9 mouse cellular contexts compared by ENCODE assay signal in the genomic region with DNA sequence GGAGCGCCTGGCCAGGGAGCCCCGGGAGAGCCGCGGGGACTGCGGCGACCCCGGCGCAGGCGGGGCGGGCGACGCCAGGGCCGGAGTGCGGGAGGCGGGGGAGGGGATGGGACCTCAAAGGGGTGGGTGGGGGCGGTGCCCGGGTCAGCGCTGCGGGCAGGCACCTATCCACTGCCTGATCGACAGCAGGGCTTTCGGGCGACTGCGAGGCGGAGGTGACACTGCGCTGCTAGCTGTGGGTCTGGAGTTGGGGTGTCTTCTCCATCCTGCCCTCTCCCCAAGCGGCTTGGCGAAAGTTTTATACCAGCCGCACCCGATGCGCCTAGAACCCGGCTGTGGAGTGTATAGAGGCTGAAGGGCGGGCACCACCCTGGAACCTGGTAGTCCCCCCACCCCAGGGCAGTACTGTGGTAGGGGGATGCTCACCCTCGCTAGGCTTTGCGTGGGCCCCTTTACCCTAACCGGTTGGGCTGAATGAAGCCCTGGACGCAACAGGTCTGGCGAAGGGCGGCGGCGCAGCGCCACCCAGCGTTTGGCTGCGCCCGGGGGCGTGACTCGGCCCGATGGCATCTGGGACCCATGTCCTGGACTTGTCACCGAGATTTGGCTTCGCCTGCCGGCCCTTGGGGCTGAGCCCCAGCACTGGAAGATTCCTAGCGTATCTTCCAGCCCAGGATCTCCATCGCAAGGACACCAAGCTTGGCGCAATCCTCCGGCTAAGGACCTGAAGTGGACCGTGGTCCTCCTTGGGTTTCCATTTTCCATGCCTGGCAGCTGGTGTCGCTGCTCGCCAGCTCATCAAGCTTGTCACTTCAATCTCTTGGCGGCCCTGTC. TPM values are rescaled to one million over a fixed set of nuclear protein-coding genes. Genes with fewer than 3 reads are reported as not detected.
DNase-seq lines count a peak whose midpoint lies in the region; ATAC-seq lines count a peak whose summit lies in the region.
"Had no signal": no experiment of that assay in that cellular context is flagged by ENCODE, and none has a peak within 500 bp of the region (broad histone marks: within the 10 kb centered on the region; RNA-seq: fewer than 3 reads in every experiment).

A gene (minus strand): TSS at position 89 of the 834 bp plus-strand sequence.

- no peaks in the 10 kb centered on the region for H3K36me3 ChIP-seq in limb, embryonic 13.5 days
- no peaks in the 10 kb centered on the region for H3K36me3 ChIP-seq in midbrain, embryonic 14.5 days (ENCODE audit: control insufficient read depth, insufficient read depth, low read length)
- no peaks in the 10 kb centered on the region for H3K36me3 ChIP-seq in stomach, embryonic 16.5 days (ENCODE audit: control insufficient read depth, insufficient read depth, low read length)
- H3K36me3 ChIP-seq: G1E had no signal

- H3K27ac ChIP-seq in limb, embryonic 13.5 days = no peak within 1 kb of the TSS
- no peak within 1 kb of the TSS for H3K27ac ChIP-seq in midbrain, embryonic 14.5 days (replicated peaks; ENCODE audit: low read depth, low read length)
- no peak within 1 kb of the TSS for H3K27ac ChIP-seq in stomach, embryonic 16.5 days (ENCODE audit: low read length)

- peaks cover 25% of the 10 kb centered on the region for H3K4me1 ChIP-seq in limb, embryonic 13.5 days
- H3K4me1 ChIP-seq in midbrain, embryonic 14.5 days (ENCODE audit: control insufficient read depth, insufficient read depth, low read length) = peaks cover 15% of the 10 kb centered on the region
- peaks cover 13% of the 10 kb centered on the region; the same call in 1 of the 2 replicates for H3K4me1 ChIP-seq in stomach, embryonic 16.5 days (ENCODE audit: control insufficient read depth, insufficient read depth, low read length)

- peaks cover 49% of the 10 kb centered on the region for H3K27me3 ChIP-seq in limb, embryonic 13.5 days
- H3K27me3 ChIP-seq in midbrain, embryonic 14.5 days (ENCODE audit: control insufficient read depth, insufficient read depth, low read length) = no peaks in the 10 kb centered on the region
- H3K27me3 ChIP-seq in stomach, embryonic 16.5 days (ENCODE audit: control insufficient read depth, insufficient read depth, low read length) = 0 out of 2 replicates have a peak, but pooled peaks cover 3% of the 10 kb centered on the region

- H3K9me3 ChIP-seq in limb, embryonic 13.5 days = no peaks in the 10 kb centered on the region
- no peaks in the 10 kb centered on the region for H3K9me3 ChIP-seq in midbrain, embryonic 14.5 days (ENCODE audit: control insufficient read depth, low read length)
- no peaks in the 10 kb centered on the region for H3K9me3 ChIP-seq in stomach, embryonic 16.5 days (replicated peaks; ENCODE audit: control insufficient read depth, low read length)

- peak within 1 kb of the TSS; percentile 67 for H3K4me3 ChIP-seq in limb, embryonic 13.5 days
- H3K4me3 ChIP-seq in midbrain, embryonic 14.5 days (replicated peaks; ENCODE audit: low read depth, low read length) = peak within 1 kb of the TSS; percentile 66
- H3K4me3 ChIP-seq in stomach, embryonic 16.5 days (replicated peaks; ENCODE audit: low read length) = peak within 1 kb of the TSS; percentile 67

- WGBS in limb, embryonic 13.5 days = under 1% methylated on average over 58 of the region's 58 CpGs
- WGBS in midbrain, embryonic 14.5 days = under 1% methylated on average over 58 of the region's 58 CpGs
- under 1% methylated on average over 52 of the region's 58 CpGs for WGBS in stomach, embryonic 16.5 days

- peak; percentile 66; the same call in 1 of the 2 replicates for ATAC-seq in limb, embryonic 13.5 days (ENCODE audit: low FRiP score, low read depth)
- ATAC-seq in midbrain, embryonic 14.5 days (ENCODE audit: low FRiP score, low TSS enrichment) = peak; percentile 69
- peak; percentile 61 for ATAC-seq in stomach, embryonic 16.5 days (ENCODE audit: insufficient read depth, low FRiP score)

- H3K4me2 ChIP-seq in limb, embryonic 13.5 days (replicated peaks) = peak within 1 kb of the TSS; percentile 98
- peak within 1 kb of the TSS; percentile 90 for H3K4me2 ChIP-seq in midbrain, embryonic 14.5 days (ENCODE audit: low read length)
- peak within 1 kb of the TSS; percentile 99 for H3K4me2 ChIP-seq in stomach, embryonic 16.5 days (ENCODE audit: low read depth, low read length)

- peak; percentile 13 to 35 for DNase-seq in spleen, adult 18-20 months
- no peak for DNase-seq in spleen, postnatal 36 days (ENCODE audit: low spot score in 2 of 2)
- DNase-seq in embryo, embryonic 9.5 days (ENCODE audit: extremely low spot score) = peak; percentile 84
- DNase-seq in heart, adult 18-20 months = peak; percentile 80 to 82
- DNase-seq in kidney, adult 18-20 months = peak; percentile 83
- DNase-seq in midbrain, embryonic 14.5 days = peak; percentile 81

- peak within 1 kb of the TSS; percentile 73 for H3K9ac ChIP-seq in limb, embryonic 13.5 days
- H3K9ac ChIP-seq in midbrain, embryonic 14.5 days (replicated peaks; ENCODE audit: low read length) = peak within 1 kb of the TSS; percentile 69
- peak within 1 kb of the TSS; percentile 72 for H3K9ac ChIP-seq in stomach, embryonic 16.5 days (ENCODE audit: low read length)

RNA-seq across cellular contexts. Expression of the gene that starts here (rescaled TPM):
- total RNA-seq in heart, adult 18-20 months (2021) = 1 to 10 TPM in 1 of 2 experiments, under 1 TPM in 1; 0.57 to 1.2 TPM
- 1.8 and 2.2 TPM in 2 replicates for polyA plus RNA-seq in limb, embryonic 13.5 days (2015; fragmentation: Nextera tagmentation; extraction: Ambion mirVana)
- polyA plus RNA-seq in midbrain, embryonic 14.5 days (2014; fragmentation: Nextera tagmentation; extraction: Ambion mirVana) = 12.4 and 13.1 TPM in 2 replicates
- 5.3 and 6.0 TPM in 2 replicates for polyA plus RNA-seq in stomach, embryonic 16.5 days (2015; fragmentation: Nextera tagmentation; extraction: Ambion mirVana)
- total RNA-seq: G1E had no signal
- polyA plus RNA-seq: G1E had no signal

Comparison
In these comparisons a context has a peak if more than half of its experiments do, and no peak if none do; other contexts are left out.
1. DNase-seq: peak in spleen, adult 18-20 months (2 of 2), embryo, embryonic 9.5 days (single experiment), heart, adult 18-20 months (2 of 2), kidney, adult 18-20 months (single experiment) and midbrain, embryonic 14.5 days (single experiment); none in spleen, postnatal 36 days (0 of 2).
2. Peak in every context shown above with its lines, with median percentiles within 50 percentile points of each other: ATAC-seq, H3K4me2 ChIP-seq, H3K4me3 ChIP-seq and H3K9ac ChIP-seq.